Mouse (Mus musculus): Measurements from ENCODE around the gene Mpeg1. TPM values are rescaled to one million over a fixed set of nuclear protein-coding genes. Genes with fewer than 3 reads are reported as not detected.

Mpeg1 gene
- polyA plus RNA-seq, 2 experiments: 0.92 to 3.5 TPM

DNA sequence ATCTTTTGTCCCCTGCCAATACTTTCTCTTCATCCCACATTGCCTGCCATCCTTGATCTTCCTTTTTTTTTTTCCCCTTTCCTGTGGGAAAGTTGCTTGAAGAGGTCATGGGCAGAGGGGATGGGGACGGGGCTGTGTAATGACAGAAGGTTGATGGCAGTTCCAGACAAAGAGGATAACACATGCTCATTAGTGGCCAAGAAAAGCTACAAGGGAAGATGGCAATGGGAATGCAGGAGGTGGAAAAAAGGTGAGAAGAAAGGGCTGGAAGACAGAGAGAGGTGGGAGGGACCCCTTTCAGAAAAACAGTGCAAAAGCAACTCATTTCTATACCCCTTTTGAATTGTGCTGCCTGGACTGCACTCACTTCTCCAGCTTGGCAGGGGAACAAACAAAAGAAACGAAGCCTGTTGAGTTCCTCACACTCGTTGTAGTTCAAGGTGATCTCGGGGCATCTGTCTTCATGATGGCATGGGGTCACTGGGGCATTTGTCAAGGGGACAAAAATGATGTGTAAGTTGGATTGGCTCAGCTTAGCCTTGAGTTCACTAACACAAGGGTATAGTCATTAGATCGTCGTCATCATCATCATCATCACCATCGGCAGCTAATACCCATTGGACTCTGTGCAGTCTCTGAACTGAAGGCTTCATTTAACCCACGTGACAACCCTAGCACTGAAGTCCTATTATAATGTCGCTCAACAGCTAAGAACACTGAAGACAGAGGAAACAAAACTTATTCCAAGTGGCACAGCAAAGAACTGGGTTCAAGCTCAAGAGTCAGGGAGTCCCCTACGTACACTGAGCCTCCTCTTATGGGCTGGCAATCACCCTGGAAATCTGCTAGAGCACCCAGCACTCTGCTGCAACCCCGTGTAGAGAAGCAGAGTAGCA is 29.3 kb downstream of the Mpeg1 start:
- no peak overlapping the region for H3K4me3 ChIP-seq (replicated peaks; ENCODE audit: low read length)
- 87% methylated on average over 11 of the region's 11 CpGs for WGBS
- no peak for ATAC-seq (ENCODE audit: low FRiP score, low read depth)
- no peaks in the 10 kb centered on the region for H3K9me3 ChIP-seq (ENCODE audit: control insufficient read depth, low read length)
- H3K36me3 ChIP-seq (ENCODE audit: control insufficient read depth, insufficient read depth, low read length): peaks cover 21% of the 10 kb centered on the region; the same call in 1 of the 2 replicates
- H3K9ac ChIP-seq (ENCODE audit: low read depth, low read length, severe bottlenecking): no peak overlapping the region
- H3K4me2 ChIP-seq (replicated peaks; ENCODE audit: low read depth, low read length, severe bottlenecking): no peak overlapping the region
- H3K27me3 ChIP-seq (ENCODE audit: control insufficient read depth, insufficient read depth, low read length): no peaks in the 10 kb centered on the region
- 0 out of 2 replicates have a peak, but pooled peaks cover 3% of the 10 kb centered on the region for H3K4me1 ChIP-seq (ENCODE audit: control insufficient read depth, insufficient read depth, low read length)
- DNase-seq (ENCODE audit: low spot score): no peak
- H3K27ac ChIP-seq (replicated peaks; ENCODE audit: low read depth, low read length): no peak overlapping the region
- TF ChIP-seq POLR2A (IDR thresholded peaks at IDR 0.05; ENCODE audit: borderline replicate concordance, extremely low read depth, insufficient read depth, insufficient read length): no peak

DNA sequence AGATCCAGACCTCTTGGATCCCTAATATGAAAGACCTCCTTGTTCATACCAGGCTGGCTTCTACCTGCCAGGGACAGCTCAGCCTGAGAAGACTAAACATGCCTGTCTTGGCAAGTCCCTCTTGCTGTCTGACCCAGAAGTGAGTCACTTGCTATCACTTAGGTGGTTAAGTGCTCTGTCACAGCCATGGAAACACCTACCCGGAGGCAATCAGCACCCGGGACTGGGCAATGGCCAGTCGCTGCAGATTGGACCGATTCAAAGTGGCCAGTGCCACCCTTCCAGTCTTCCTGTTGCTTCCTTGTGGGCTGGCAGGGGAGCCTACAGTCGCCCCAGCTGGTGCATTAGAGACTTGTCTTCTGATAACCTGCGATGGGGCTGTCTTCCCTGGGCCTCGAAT is 31.1 kb downstream of the Mpeg1 start:
- TF ChIP-seq POLR2A (IDR thresholded peaks at IDR 0.05; ENCODE audit: borderline replicate concordance, extremely low read depth, insufficient read depth, insufficient read length): no peak
- H3K27me3 ChIP-seq (ENCODE audit: control insufficient read depth, insufficient read depth, low read length): no peaks in the 10 kb centered on the region
- H3K27ac ChIP-seq (replicated peaks; ENCODE audit: low read depth, low read length): no peak overlapping the region
- peaks cover 17% of the 10 kb centered on the region; the same call in 1 of the 2 replicates for H3K36me3 ChIP-seq (ENCODE audit: control insufficient read depth, insufficient read depth, low read length)
- 92% methylated on average over 7 of the region's 7 CpGs for WGBS
- H3K9ac ChIP-seq (ENCODE audit: low read depth, low read length, severe bottlenecking): no peak overlapping the region
- no peaks in the 10 kb centered on the region for H3K9me3 ChIP-seq (ENCODE audit: control insufficient read depth, low read length)
- no peak for ATAC-seq (ENCODE audit: low FRiP score, low read depth)
- no peak overlapping the region for H3K4me2 ChIP-seq (replicated peaks; ENCODE audit: low read depth, low read length, severe bottlenecking)
- H3K4me3 ChIP-seq (replicated peaks; ENCODE audit: low read length): no peak overlapping the region
- H3K4me1 ChIP-seq (ENCODE audit: control insufficient read depth, insufficient read depth, low read length): 0 out of 2 replicates have a peak, but pooled peaks cover 3% of the 10 kb centered on the region
- DNase-seq (ENCODE audit: low spot score): no peak

DNA sequence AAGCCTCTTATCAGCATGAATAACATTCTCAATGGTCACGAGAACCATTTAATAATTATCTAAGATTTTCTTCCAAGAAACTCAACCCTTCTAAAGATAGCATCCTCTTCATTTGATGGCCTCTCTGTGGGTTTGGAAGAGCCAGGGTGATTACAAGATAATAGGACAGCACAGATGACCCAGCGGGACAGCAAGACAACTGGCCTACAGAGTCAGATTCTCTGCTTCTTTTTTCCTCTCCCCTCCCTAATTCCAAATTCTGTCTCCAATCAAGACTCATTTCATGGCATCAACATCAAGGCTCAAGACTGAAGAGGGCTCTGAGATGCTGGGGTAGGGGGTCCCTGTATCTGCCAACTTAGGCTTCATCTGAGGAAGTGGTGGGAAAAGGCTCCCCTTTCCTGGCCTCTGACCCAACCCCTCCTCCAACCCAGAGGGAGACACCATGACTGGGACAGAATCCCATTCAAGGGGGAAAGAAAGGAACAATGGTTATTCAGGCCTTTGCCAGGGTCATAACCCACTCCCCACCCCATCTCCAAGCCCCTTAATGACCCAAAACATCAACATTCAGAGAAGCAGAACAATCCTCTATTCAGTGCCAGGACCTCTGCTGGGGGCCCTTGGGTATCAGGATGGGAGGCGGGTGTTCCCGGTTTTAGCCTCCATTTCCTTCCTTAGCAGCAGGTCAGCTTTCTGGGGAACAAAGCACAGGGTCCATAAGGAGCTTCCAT is 33.0 kb downstream of the Mpeg1 start:
- no peak overlapping the region for H3K27ac ChIP-seq (replicated peaks; ENCODE audit: low read depth, low read length)
- H3K9ac ChIP-seq (ENCODE audit: low read depth, low read length, severe bottlenecking): no peak overlapping the region
- H3K9me3 ChIP-seq (ENCODE audit: control insufficient read depth, low read length): no peaks in the 10 kb centered on the region
- H3K4me2 ChIP-seq (replicated peaks; ENCODE audit: low read depth, low read length, severe bottlenecking): no peak overlapping the region
- DNase-seq (ENCODE audit: low spot score) (no peak), ATAC-seq (ENCODE audit: low FRiP score, low read depth) (no peak)
- peaks cover 17% of the 10 kb centered on the region; the same call in 1 of the 2 replicates for H3K36me3 ChIP-seq (ENCODE audit: control insufficient read depth, insufficient read depth, low read length)
- WGBS: 81% methylated on average over 4 of the region's 4 CpGs
- H3K27me3 ChIP-seq (ENCODE audit: control insufficient read depth, insufficient read depth, low read length): no peaks in the 10 kb centered on the region
- no peak for TF ChIP-seq POLR2A (IDR thresholded peaks at IDR 0.05; ENCODE audit: borderline replicate concordance, extremely low read depth, insufficient read depth, insufficient read length)
- H3K4me3 ChIP-seq (replicated peaks; ENCODE audit: low read length): no peak overlapping the region
- H3K4me1 ChIP-seq (ENCODE audit: control insufficient read depth, insufficient read depth, low read length): 0 out of 2 replicates have a peak, but pooled peaks cover 3% of the 10 kb centered on the region

DNA sequence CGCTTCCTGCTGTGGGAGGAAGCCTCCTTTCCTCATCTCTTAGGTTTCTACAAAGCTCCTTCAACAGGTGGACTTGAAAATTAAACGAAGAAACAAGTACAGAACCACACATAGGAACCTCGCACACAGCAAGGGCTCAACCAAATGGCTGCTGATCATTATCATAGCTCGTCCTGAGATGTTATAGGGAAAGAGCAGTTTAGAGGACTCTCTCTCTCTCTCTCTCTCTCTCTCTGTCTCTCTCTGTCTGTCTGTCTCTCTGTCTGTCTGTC is 33.5 kb downstream of the Mpeg1 start:
- Histone ChIP-seq H3K4me1 (ENCODE audit: control insufficient read depth, insufficient read depth, low read length) (no peaks in the 10 kb centered on the region), H3K4me3 (replicated peaks; ENCODE audit: low read length) (no peak overlapping the region), H3K27me3 (ENCODE audit: control insufficient read depth, insufficient read depth, low read length) (no peaks in the 10 kb centered on the region), H3K9me3 (ENCODE audit: control insufficient read depth, low read length) (no peaks in the 10 kb centered on the region), H3K9ac (ENCODE audit: low read depth, low read length, severe bottlenecking) (no peak overlapping the region), H3K27ac (replicated peaks; ENCODE audit: low read depth, low read length) (no peak overlapping the region), H3K4me2 (replicated peaks; ENCODE audit: low read depth, low read length, severe bottlenecking) (no peak overlapping the region), H3K36me3 (ENCODE audit: control insufficient read depth, insufficient read depth, low read length) (peaks cover 17% of the 10 kb centered on the region; the same call in 1 of the 2 replicates)
- ATAC-seq (ENCODE audit: low FRiP score, low read depth) (no peak), DNase-seq (ENCODE audit: low spot score) (no peak)
- no peak for TF ChIP-seq POLR2A (IDR thresholded peaks at IDR 0.05; ENCODE audit: borderline replicate concordance, extremely low read depth, insufficient read depth, insufficient read length)
- WGBS: 75% methylated on average over 4 of the region's 4 CpGs

DNA sequence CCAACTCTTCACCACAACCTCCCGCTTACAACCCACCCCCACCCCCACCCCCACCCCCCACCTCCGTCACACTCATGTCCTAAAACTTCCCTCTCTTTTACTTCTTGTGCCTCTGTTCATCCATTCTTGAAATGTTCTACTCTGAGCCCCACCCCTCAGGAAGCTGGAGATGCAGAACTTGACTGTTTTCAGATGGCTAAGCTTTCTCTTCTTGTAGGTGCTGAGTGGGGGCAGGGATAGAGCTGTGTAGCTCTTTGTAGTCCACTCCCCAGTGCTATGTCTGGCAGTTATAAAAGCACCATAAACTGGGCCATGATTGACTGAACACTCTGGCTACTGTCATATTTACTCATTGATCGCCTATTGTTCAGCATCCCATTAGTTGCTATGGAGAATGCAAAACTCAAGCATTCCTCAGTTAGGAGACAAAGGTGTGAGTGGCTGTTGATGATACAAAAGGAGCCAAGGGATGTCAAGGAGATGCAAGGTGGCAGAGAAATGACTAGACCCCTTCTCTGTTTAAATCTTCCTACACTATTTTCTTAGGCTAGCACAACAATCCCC is 34.5 kb downstream of the Mpeg1 start:
- Histone ChIP-seq H3K4me2 (replicated peaks; ENCODE audit: low read depth, low read length, severe bottlenecking) (no peak overlapping the region), H3K4me3 (replicated peaks; ENCODE audit: low read length) (no peak overlapping the region), H3K36me3 (ENCODE audit: control insufficient read depth, insufficient read depth, low read length) (peaks cover 14% of the 10 kb centered on the region; the same call in 1 of the 2 replicates), H3K27ac (replicated peaks; ENCODE audit: low read depth, low read length) (no peak overlapping the region), H3K4me1 (ENCODE audit: control insufficient read depth, insufficient read depth, low read length) (peaks cover under 1% of the 10 kb centered on the region; the same call in 1 of the 2 replicates), H3K27me3 (ENCODE audit: control insufficient read depth, insufficient read depth, low read length) (0 out of 2 replicates have a peak, but pooled peaks cover 1% of the 10 kb centered on the region), H3K9me3 (ENCODE audit: control insufficient read depth, low read length) (no peaks in the 10 kb centered on the region), H3K9ac (ENCODE audit: low read depth, low read length, severe bottlenecking) (no peak overlapping the region)
- DNase-seq (ENCODE audit: low spot score) (no peak), ATAC-seq (ENCODE audit: low FRiP score, low read depth) (no peak)
- TF ChIP-seq POLR2A (IDR thresholded peaks at IDR 0.05; ENCODE audit: borderline replicate concordance, extremely low read depth, insufficient read depth, insufficient read length): no peak
- WGBS: 79% methylated on average over 3 of the region's 3 CpGs

Data from limb, embryonic 14.5 days (tissue).